Mouse (Mus musculus): ENCODE results near the gene Gnpda2.

- no peak for TF ChIP-seq CTCF (IDR thresholded peaks at IDR 0.05; ENCODE audit: borderline replicate concordance, insufficient read depth, low read length)
- TF ChIP-seq POLR2A (IDR thresholded peaks at IDR 0.05; ENCODE audit: low read depth, low read length) = no peak
Measured at GRCm38 (mm10) chr5:69542489-69542888, 49.7 kb downstream of the Gnpda2 start, which contains the start of gene Yipf7.

Measured in embryonic fibroblast, embryonic 13.5 days (primary cell).